In genomic region chr5:28293990-28294389, GRCm38 (mm10) we compare ENCODE assay signal across 9 mouse cellular contexts. TPM values are rescaled to one million over a fixed set of nuclear protein-coding genes. Genes with fewer than 3 reads are reported as not detected.
A peak's percentile ranks its signal among the peaks of the same experiment; 100 is the strongest.
DNase-seq lines count a peak whose midpoint lies in the region; ATAC-seq and TF ChIP-seq lines count a peak whose summit lies in the region.
"Had no signal": no experiment of that assay in that cellular context is flagged by ENCODE, and none has a peak within 500 bp of the region (broad histone marks: within the 10 kb centered on the region; RNA-seq: fewer than 3 reads in every experiment).

No protein-coding gene starts in this region.

- TF ChIP-seq CTCF in G1E (IDR thresholded peaks at IDR 0.05; ENCODE audit: low read depth, low read length): peak; percentile 97
- peak; percentile 94 for TF ChIP-seq CTCF in cerebellum, adult 2 months (IDR thresholded peaks at IDR 0.05; ENCODE audit: borderline replicate concordance, insufficient read depth, low read depth, low read length)
- TF ChIP-seq CTCF in kidney, postnatal 0 days (IDR thresholded peaks at IDR 0.05; ENCODE audit: low read depth): peak; percentile 99
- TF ChIP-seq CTCF in liver, embryonic 14.5 days (IDR thresholded peaks at IDR 0.05; ENCODE audit: low read depth): peak; percentile 99

- WGBS in cerebellum, adult 2 months: 9% methylated on average over 6 of the region's 6 CpGs
- 10% methylated on average over 6 of the region's 6 CpGs for WGBS in kidney, postnatal 0 days
- WGBS in liver, embryonic 14.5 days (ENCODE audit: insufficient replicate concordance): 3% methylated on average over 6 of the region's 6 CpGs

- no peak overlapping the region for H3K4me2 ChIP-seq in kidney, postnatal 0 days (ENCODE audit: low read length)
- no peak overlapping the region for H3K4me2 ChIP-seq in liver, embryonic 14.5 days (ENCODE audit: low read depth)

- no peak for TF ChIP-seq POLR2A in cerebellum, adult 2 months (IDR thresholded peaks at IDR 0.05; ENCODE audit: borderline replicate concordance, insufficient read depth, low read length)

- no peaks in the 10 kb centered on the region for H3K36me3 ChIP-seq in G1E (replicated peaks)
- no peaks in the 10 kb centered on the region for H3K36me3 ChIP-seq in kidney, postnatal 0 days (ENCODE audit: insufficient read depth, low read length)
- no peaks in the 10 kb centered on the region for H3K36me3 ChIP-seq in liver, embryonic 14.5 days (replicated peaks; ENCODE audit: control insufficient read depth, insufficient read depth, low read depth)

- H3K9me3 ChIP-seq in G1E (replicated peaks): no peaks in the 10 kb centered on the region
- no peaks in the 10 kb centered on the region for H3K9me3 ChIP-seq in kidney, postnatal 0 days (replicated peaks; ENCODE audit: low read length)
- no peaks in the 10 kb centered on the region for H3K9me3 ChIP-seq in liver, embryonic 14.5 days (ENCODE audit: control insufficient read depth, low read length)

- H3K4me1 ChIP-seq in G1E (ENCODE audit: insufficient read depth, low read depth, low read length): peaks cover 11% of the 10 kb centered on the region
- peaks cover 5% of the 10 kb centered on the region for H3K4me1 ChIP-seq in cerebellum, adult 2 months (ENCODE audit: control insufficient read depth, insufficient read depth, low read length)
- H3K4me1 ChIP-seq in kidney, postnatal 0 days (replicated peaks; ENCODE audit: insufficient read depth, low read length): no peaks in the 10 kb centered on the region
- H3K4me1 ChIP-seq in liver, embryonic 14.5 days (replicated peaks; ENCODE audit: control insufficient read depth in 2 of 2, insufficient read depth in 2 of 2, low read length in 1 of 2): no peaks in the 10 kb centered on the region; a peak in 2 of 4 replicates

- H3K4me3 ChIP-seq in G1E (ENCODE audit: low read depth, low read length): no peak overlapping the region; the same call in 1 of the 2 replicates
- H3K4me3 ChIP-seq in cerebellum, adult 2 months (replicated peaks; ENCODE audit: insufficient read depth, low read depth, low read length): no peak overlapping the region
- no peak overlapping the region for H3K4me3 ChIP-seq in kidney, postnatal 0 days (replicated peaks; ENCODE audit: low read depth, low read length)
- H3K4me3 ChIP-seq in liver, embryonic 14.5 days (ENCODE audit: insufficient read depth in 1 of 2, low read depth in 2 of 2, low read length in 2 of 2): no peak overlapping the region

- ATAC-seq in G1E (ENCODE audit: extremely low read depth, insufficient number of reproducible peaks, low FRiP score, poor library complexity, severe bottlenecking): no peak
- ATAC-seq in kidney, postnatal 0 days (replicated peaks; ENCODE audit: low FRiP score, low read depth): no peak
- no peak for ATAC-seq in liver, embryonic 14.5 days (ENCODE audit: insufficient read depth)

- no peak overlapping the region for H3K27ac ChIP-seq in cerebellum, adult 2 months (ENCODE audit: insufficient read depth, low read length)
- H3K27ac ChIP-seq in kidney, postnatal 0 days: no peak overlapping the region
- no peak overlapping the region for H3K27ac ChIP-seq in liver, embryonic 14.5 days

- H3K27me3 ChIP-seq in G1E (ENCODE audit: insufficient read depth, low read length): peaks cover 55% of the 10 kb centered on the region
- no peaks in the 10 kb centered on the region for H3K27me3 ChIP-seq in cerebellum, adult 2 months (ENCODE audit: control insufficient read depth, insufficient read depth, low read length)
- H3K27me3 ChIP-seq in kidney, postnatal 0 days (ENCODE audit: insufficient read depth, low read length): no peaks in the 10 kb centered on the region
- H3K27me3 ChIP-seq in liver, embryonic 14.5 days (ENCODE audit: control insufficient read depth, insufficient read depth, low read length): no peaks in the 10 kb centered on the region

- peak; percentile 30 for DNase-seq in 3134 (ENCODE audit: extremely low read depth, insufficient read length, low spot score)
- DNase-seq in G1E (ENCODE audit: low spot score): peak; percentile 30
- DNase-seq in cerebellum, adult 2 months: peak; percentile 84 to 94
- DNase-seq in frontal cortex, postnatal 14 days (ENCODE audit: low spot score in 2 of 2): peak; percentile 28 to 81
- peak; percentile 74 for DNase-seq in kidney, postnatal 0 days (ENCODE audit: low spot score)
- DNase-seq in liver, embryonic 14.5 days (ENCODE audit: low read depth in 3 of 3, low spot score in 3 of 3): peak; percentile 40 to 54 (median 41)
- peak; percentile 85 for DNase-seq in retina, embryonic 14.5 days (ENCODE audit: low spot score)
- peak; percentile 93 for DNase-seq in thymus, postnatal 4 days

- H3K9ac ChIP-seq in kidney, postnatal 0 days (ENCODE audit: low read depth, low read length): no peak overlapping the region
- no peak overlapping the region for H3K9ac ChIP-seq in liver, embryonic 14.5 days (replicated peaks)

- TF ChIP-seq EP300 in liver, embryonic 14.5 days (IDR thresholded peaks at IDR 0.05; ENCODE audit: low read depth): no peak

RNA-seq across cellular contexts. Expression of gene Rbm33, which starts 22.9 kb away (rescaled TPM):
- total RNA-seq in G1E (2014; fragmentation: Nextera tagmentation) (81.0 and 88.0 TPM in 2 replicates), G1E (2017) (27.6 and 32.3 TPM in 2 replicates)
- 43.1 and 45.8 TPM in 2 replicates for polyA plus RNA-seq in G1E (2012)
- polyA plus RNA-seq in cerebellum, adult 2 months (2012; rRNA removed): 52.4 and 58.0 TPM in 2 replicates
- polyA plus RNA-seq in kidney, postnatal 0 days (2015; fragmentation: Nextera tagmentation; extraction: Ambion mirVana): 8.0 and 8.1 TPM in 2 replicates
- polyA plus RNA-seq in liver, embryonic 14.5 days (2012; rRNA removed): 8.6 and 9.7 TPM in 2 replicates
- 7.1 and 7.3 TPM in 2 replicates for polyA plus RNA-seq in liver, embryonic 14.5 days (2014; fragmentation: Nextera tagmentation; extraction: Ambion mirVana)

RNA-seq across cellular contexts. Expression of gene Cnpy1, which starts 48.4 kb away (rescaled TPM):
- not detected in 2 replicates for total RNA-seq in G1E (2014; fragmentation: Nextera tagmentation)
- total RNA-seq in G1E (2017): 0.06 and 0.16 TPM in 2 replicates
- not detected in 2 replicates for polyA plus RNA-seq in G1E (2012)
- 313 and 399 TPM in 2 replicates for polyA plus RNA-seq in cerebellum, adult 2 months (2012; rRNA removed)
- polyA plus RNA-seq in kidney, postnatal 0 days (2015; fragmentation: Nextera tagmentation; extraction: Ambion mirVana): 0.08 and 0.10 TPM in 2 replicates
- polyA plus RNA-seq in liver, embryonic 14.5 days (2012; rRNA removed): 0.03 and 0.09 TPM in 2 replicates
- not detected in 2 replicates for polyA plus RNA-seq in liver, embryonic 14.5 days (2014; fragmentation: Nextera tagmentation; extraction: Ambion mirVana)
- polyA plus RNA-seq: heart, embryonic 14.5 days had no signal

Comparison
In these comparisons a context has a peak if more than half of its experiments do, and no peak if none do; other contexts are left out.
1. DNase-seq: peak in every context shown above with its lines; median percentile 93 in thymus, postnatal 4 days; 89 in cerebellum, adult 2 months; 85 in retina, embryonic 14.5 days; 74 in kidney, postnatal 0 days; 54 in frontal cortex, postnatal 14 days; 41 in liver, embryonic 14.5 days; 30 in 3134; 30 in G1E.
2. RNA of gene Cnpy1, which starts 48.4 kb away (polyA plus RNA-seq): 313 to 399 TPM in cerebellum, adult 2 months; 0.03 to 0.09 TPM in liver, embryonic 14.5 days, 0.08 to 0.10 TPM in kidney, postnatal 0 days and not detected in G1E; every median in the first group is over 100 times any median in the second.
3. Peak in every context shown above with its lines, with median percentiles within 50 percentile points of each other: CTCF ChIP-seq.